Mouse (Mus musculus): ENCODE measurements at regions not wholly inside any gene's neighbourhood (a gene's known extent, or its start where the extent isn't known, plus 50 kb on each side); places are given as distances from the start of the nearest gene placed in this dataset.

- peaks cover 3% of the 10 kb centered on the region; the same call in 1 of the 2 replicates for H3K4me1 ChIP-seq (ENCODE audit: control insufficient read depth, insufficient read depth, low read length)
- TF ChIP-seq CTCF (IDR thresholded peaks at IDR 0.05; ENCODE audit: control insufficient read depth, insufficient read depth, insufficient replicate concordance, low read depth, low read length), result no peak
- H3K27ac ChIP-seq (ENCODE audit: control insufficient read depth, insufficient read depth, low read depth, low read length), result no peak overlapping the region
- H3K27me3 ChIP-seq (ENCODE audit: control insufficient read depth, insufficient read depth, low read length), result no peaks in the 10 kb centered on the region
- H3K4me3 ChIP-seq (ENCODE audit: control insufficient read depth, low read depth, low read length), result no peak overlapping the region
- H3K36me3 ChIP-seq (ENCODE audit: control insufficient read depth, insufficient read depth, low read length), result no peaks in the 10 kb centered on the region
Observed at GRCm38 (mm10) chr5:116662466-116662865, 70.8 kb upstream of the Srrm4 start.

- Histone ChIP-seq H3K36me3 (ENCODE audit: control insufficient read depth, insufficient read depth, low read length) (no peaks in the 10 kb centered on the region), H3K4me1 (ENCODE audit: control insufficient read depth, insufficient read depth, low read length) (peaks cover 3% of the 10 kb centered on the region; the same call in 1 of the 2 replicates), H3K4me3 (ENCODE audit: control insufficient read depth, low read depth, low read length) (no peak overlapping the region), H3K27ac (ENCODE audit: control insufficient read depth, insufficient read depth, low read depth, low read length) (no peak overlapping the region), H3K27me3 (ENCODE audit: control insufficient read depth, insufficient read depth, low read length) (no peaks in the 10 kb centered on the region)
- TF ChIP-seq CTCF (IDR thresholded peaks at IDR 0.05; ENCODE audit: control insufficient read depth, insufficient read depth, insufficient replicate concordance, low read depth, low read length) (no peak), POLR2A (IDR thresholded peaks at IDR 0.05; ENCODE audit: control insufficient read depth, low read depth, low read length) (no peak)
Observed at GRCm38 (mm10) chr5:116661851-116662250, 70.2 kb upstream of the Srrm4 start.

DNA sequence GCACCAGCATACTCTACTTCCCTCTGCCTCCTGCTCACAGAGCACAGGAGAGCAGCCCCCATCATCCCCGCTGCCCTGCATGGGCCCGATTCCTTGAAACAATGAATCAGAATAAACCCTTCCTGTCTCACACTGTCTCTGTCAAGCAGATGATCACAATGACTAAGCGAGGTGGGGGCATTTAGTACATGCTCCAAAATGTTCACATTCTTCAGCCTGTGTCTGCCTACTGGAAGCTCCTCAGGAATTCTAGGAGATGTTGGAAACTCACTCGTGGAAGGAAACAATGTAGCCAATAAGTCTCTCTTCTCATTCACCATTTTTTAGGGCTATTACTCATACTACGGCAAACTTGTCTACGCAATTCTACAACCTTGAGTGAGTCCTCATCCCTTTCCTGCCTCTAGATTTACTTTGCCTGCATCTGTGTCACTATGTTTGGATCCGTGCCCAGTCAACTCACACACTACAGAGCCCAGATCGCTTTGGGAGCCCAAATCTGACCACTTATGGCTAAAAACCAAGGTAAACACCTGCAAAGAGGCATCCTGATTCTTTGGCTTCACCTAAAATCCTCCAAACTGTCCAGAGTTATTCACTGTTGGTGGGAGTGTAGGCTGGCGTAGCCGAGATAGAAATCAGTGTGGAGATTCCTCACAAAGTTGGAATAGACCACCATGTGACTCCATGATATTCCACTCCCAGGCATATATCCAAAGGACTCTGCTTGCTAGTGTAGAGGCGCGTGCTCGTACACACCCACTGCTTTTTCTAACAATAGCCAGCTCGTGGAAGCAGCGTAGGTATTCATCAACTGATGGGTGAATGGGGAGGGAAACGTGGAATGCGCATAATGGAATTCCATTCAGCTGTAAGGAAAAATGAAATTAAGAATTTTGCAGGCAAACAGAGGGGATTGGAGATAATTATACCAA is 63.1 kb upstream of the Srrm4 start:
- Histone ChIP-seq H3K27ac (ENCODE audit: control insufficient read depth, insufficient read depth, low read depth, low read length) (no peak overlapping the region), H3K4me3 (ENCODE audit: control insufficient read depth, low read depth, low read length) (no peak overlapping the region), H3K36me3 (ENCODE audit: control insufficient read depth, insufficient read depth, low read length) (no peaks in the 10 kb centered on the region), H3K27me3 (ENCODE audit: control insufficient read depth, insufficient read depth, low read length) (no peaks in the 10 kb centered on the region), H3K4me1 (ENCODE audit: control insufficient read depth, insufficient read depth, low read length) (peaks cover 3% of the 10 kb centered on the region; the same call in 1 of the 2 replicates)
- no peak for TF ChIP-seq CTCF (IDR thresholded peaks at IDR 0.05; ENCODE audit: control insufficient read depth, insufficient read depth, insufficient replicate concordance, low read depth, low read length)
- TF ChIP-seq POLR2A (IDR thresholded peaks at IDR 0.05; ENCODE audit: control insufficient read depth, low read depth, low read length), result no peak

All from testis, adult 2 months (tissue).